Mouse (Mus musculus): ENCODE data around the gene Zfp362.

- TF ChIP-seq CTCF (IDR thresholded peaks at IDR 0.05) (no peak), EP300 (IDR thresholded peaks at IDR 0.05) (no peak)
Measured at GRCm38 (mm10) chr4:128787023-128787939, 18.6 kb downstream of the Zfp362 start.
